Mouse (Mus musculus) heart, embryonic 10.5 days (tissue): ENCODE data around the gene Edar. TPM values are rescaled to one million over a fixed set of nuclear protein-coding genes. Genes with fewer than 3 reads are reported as not detected.

ENCODE experiments used
- DNase-seq: peaks from one replicate; pipeline ENCODE4 v3.0.0-alpha.2; 2017; ENCODE audit warnings: low spot score
- H3K27ac ChIP-seq: fragments of 300-500 bp; sonication (generic); 2 replicates; pipeline ENCODE4 v1.5.1; 2016; ENCODE audit warnings: mild to moderate bottlenecking
- H3K27me3 ChIP-seq: fragments of 300-500 bp; sonication (generic); 2 replicates; pipeline ENCODE4 v1.6.1; 2016; ENCODE audit warnings: mild to moderate bottlenecking; ENCODE audit not compliant: poor library complexity, insufficient read depth, severe bottlenecking
- H3K36me3 ChIP-seq: fragments of 300-500 bp; sonication (generic); 2 replicates; pipeline ENCODE4 v1.6.1; 2016; ENCODE audit warnings: mild to moderate bottlenecking, moderate library complexity
- H3K4me1 ChIP-seq: fragments of 300-500 bp; sonication (generic); 2 replicates; pipeline ENCODE4 v1.6.1; 2016; ENCODE audit warnings: mild to moderate bottlenecking
- H3K4me3 ChIP-seq: fragments of 300-500 bp; sonication (generic); 2 replicates; pipeline ENCODE4 v1.5.1; 2016; ENCODE audit warnings: mild to moderate bottlenecking, moderate library complexity
- H3K9me3 ChIP-seq: fragments of 300-500 bp; sonication (generic); 2 replicates; pipeline ENCODE4 v1.6.1; 2016; ENCODE audit warnings: mild to moderate bottlenecking, moderate library complexity
- WGBS: fragments of 180-500 bp; shearing (Covaris S2); methylation state at CpG from one replicate; pipeline ENCODE4 v1.1.7; 2016; 5-methylcytosine and 5-hydroxymethylcytosine counted together
- polyA plus RNA-seq: library from polyadenylated mRNA; unstranded; fragments of >200 nt; fragmentation: Nextera tagmentation; extraction: Ambion mirVana; gene quantifications from 2 replicates; pipeline ENCODE4 v1.2.1, GENCODE M21; 2016

The Edar gene
- polyA plus RNA-seq, 1 experiment from 2014 or later: 0.09 TPM

GRCm38 (mm10) chr10:58560521-58560920, 114.9 kb downstream of the Edar start:
- no peaks in the 10 kb centered on the region for H3K4me1 ChIP-seq
- no peaks in the 10 kb centered on the region for H3K36me3 ChIP-seq
- H3K9me3 ChIP-seq: no peaks in the 10 kb centered on the region
- no peak overlapping the region for H3K4me3 ChIP-seq
- H3K27ac ChIP-seq: no peak overlapping the region
- DNase-seq: no peak
- no peaks in the 10 kb centered on the region for H3K27me3 ChIP-seq
- WGBS: 85% methylated on average over 6 of the region's 6 CpGs

- no peak for DNase-seq
- H3K27ac ChIP-seq: no peak overlapping the region
- 25% methylated on average over 3 of the region's 3 CpGs for WGBS
- H3K9me3 ChIP-seq: no peaks in the 10 kb centered on the region
- H3K4me1 ChIP-seq: no peaks in the 10 kb centered on the region
- H3K36me3 ChIP-seq: no peaks in the 10 kb centered on the region
- no peak overlapping the region for H3K4me3 ChIP-seq
- no peaks in the 10 kb centered on the region for H3K27me3 ChIP-seq
Observed at GRCm38 (mm10) chr10:58559901-58560300, 115.6 kb downstream of the Edar start.

GRCm38 (mm10) chr10:58559098-58559497, 116.4 kb downstream of the Edar start:
- H3K4me3 ChIP-seq: no peak overlapping the region
- WGBS: 22% methylated on average over 7 of the region's 7 CpGs
- no peaks in the 10 kb centered on the region for H3K9me3 ChIP-seq
- DNase-seq: no peak
- H3K36me3 ChIP-seq: no peaks in the 10 kb centered on the region
- H3K27ac ChIP-seq: no peak overlapping the region
- no peaks in the 10 kb centered on the region for H3K27me3 ChIP-seq
- H3K4me1 ChIP-seq: no peaks in the 10 kb centered on the region

- no peak overlapping the region for H3K4me3 ChIP-seq
- H3K36me3 ChIP-seq: no peaks in the 10 kb centered on the region
- no peaks in the 10 kb centered on the region for H3K27me3 ChIP-seq
- no peak for DNase-seq
- H3K27ac ChIP-seq: no peak overlapping the region
- whole genome bisulfite sequencing: 78% methylated on average over 8 of the region's 8 CpGs
- H3K9me3 ChIP-seq: no peaks in the 10 kb centered on the region
- no peaks in the 10 kb centered on the region for H3K4me1 ChIP-seq
Observed at GRCm38 (mm10) chr10:58554693-58555387, 120.6 kb downstream of the Edar start.

Other genes with a start within 250 kb of the Edar start
- 20.2 and 24.2 TPM in 2 replicates for gene Ranbp2, start 228.7 kb downstream of the Edar start, polyA plus RNA-seq
- gene Ccdc138, start 177.7 kb downstream of the Edar start, polyA plus RNA-seq: 7.8 and 10.0 TPM in 2 replicates
- not detected in 2 replicates for gene Gm17542, start 42.6 kb upstream of the Edar start, polyA plus RNA-seq
- gene Sh3rf3, start 137.7 kb upstream of the Edar start, polyA plus RNA-seq: 0.17 and 0.65 TPM in 2 replicates